Comparison of ENCODE assay signal across 8 mouse cellular contexts in genomic region chr5:90194831-90195230, GRCm38 (mm10). TPM values are rescaled to one million over a fixed set of nuclear protein-coding genes. Genes with fewer than 3 reads are reported as not detected.
DNase-seq lines count a peak whose midpoint lies in the region; ATAC-seq and TF ChIP-seq lines count a peak whose summit lies in the region.

No protein-coding gene starts in this region.

- no peaks in the 10 kb centered on the region for H3K36me3 ChIP-seq in forebrain, embryonic 16.5 days (ENCODE audit: control insufficient read depth, insufficient read depth)
- no peaks in the 10 kb centered on the region for H3K36me3 ChIP-seq in intestine, postnatal 0 days (ENCODE audit: control insufficient read depth, insufficient read depth)
- no peaks in the 10 kb centered on the region for H3K36me3 ChIP-seq in limb, embryonic 12.5 days
- H3K36me3 ChIP-seq in neural tube, embryonic 14.5 days (ENCODE audit: control insufficient read depth, insufficient read depth, low read length) = no peaks in the 10 kb centered on the region

- peak; percentile 92 for ATAC-seq in forebrain, embryonic 16.5 days
- no peak for ATAC-seq in intestine, postnatal 0 days
- 0 out of 2 replicates have a peak, but pooled peaks have one; percentile 59 for ATAC-seq in limb, embryonic 12.5 days (ENCODE audit: insufficient number of reproducible peaks, insufficient read depth, low FRiP score, low TSS enrichment, low read depth)
- ATAC-seq in neural tube, embryonic 14.5 days (ENCODE audit: low read depth) = peak; percentile 89
- ATAC-seq in activated CD4-positive, CD25-positive, alpha-beta regulatory T cell, adult 4 months = no peak

- H3K27ac ChIP-seq in forebrain, embryonic 16.5 days (ENCODE audit: low read length) = no peak overlapping the region
- no peak overlapping the region for H3K27ac ChIP-seq in intestine, postnatal 0 days (ENCODE audit: low read depth, low read length)
- H3K27ac ChIP-seq in limb, embryonic 12.5 days = no peak overlapping the region
- no peak overlapping the region for H3K27ac ChIP-seq in neural tube, embryonic 14.5 days (ENCODE audit: low read depth, low read length)

- DNase-seq in testis, postnatal 10 days (ENCODE audit: low spot score) = peak; percentile 83
- DNase-seq in testis, postnatal 14 days (ENCODE audit: low spot score) = no peak
- peak; percentile 17 for DNase-seq in c-Kit-positive CD71-positive TER-119-negative erythroid progenitor cells, embryonic 14.5 days (ENCODE audit: low read depth)

- H3K4me1 ChIP-seq in forebrain, embryonic 16.5 days (replicated peaks; ENCODE audit: control insufficient read depth, insufficient read depth, low read length) = no peaks in the 10 kb centered on the region
- H3K4me1 ChIP-seq in intestine, postnatal 0 days (replicated peaks; ENCODE audit: control insufficient read depth, insufficient read depth, low read length) = no peaks in the 10 kb centered on the region
- no peaks in the 10 kb centered on the region for H3K4me1 ChIP-seq in limb, embryonic 12.5 days (replicated peaks)
- no peaks in the 10 kb centered on the region for H3K4me1 ChIP-seq in neural tube, embryonic 14.5 days (ENCODE audit: control insufficient read depth, insufficient read depth, low read length)

- no peak overlapping the region for H3K4me3 ChIP-seq in forebrain, embryonic 16.5 days (replicated peaks; ENCODE audit: low read length)
- H3K4me3 ChIP-seq in intestine, postnatal 0 days (ENCODE audit: low read depth, low read length) = no peak overlapping the region
- no peak overlapping the region for H3K4me3 ChIP-seq in limb, embryonic 12.5 days (replicated peaks)
- H3K4me3 ChIP-seq in neural tube, embryonic 14.5 days (ENCODE audit: low read depth, low read length) = no peak overlapping the region

- no peak overlapping the region for H3K9ac ChIP-seq in forebrain, embryonic 16.5 days (replicated peaks; ENCODE audit: low read depth, low read length)
- H3K9ac ChIP-seq in intestine, postnatal 0 days (ENCODE audit: low read depth, low read length) = no peak overlapping the region
- no peak overlapping the region for H3K9ac ChIP-seq in limb, embryonic 12.5 days (replicated peaks)
- no peak overlapping the region for H3K9ac ChIP-seq in neural tube, embryonic 14.5 days (replicated peaks; ENCODE audit: low read depth, low read length)

- 0 out of 2 replicates have a peak, but pooled peaks cover 2% of the 10 kb centered on the region for H3K9me3 ChIP-seq in forebrain, embryonic 16.5 days (ENCODE audit: control insufficient read depth, low read length)
- H3K9me3 ChIP-seq in intestine, postnatal 0 days (ENCODE audit: control insufficient read depth) = no peaks in the 10 kb centered on the region
- no peaks in the 10 kb centered on the region for H3K9me3 ChIP-seq in limb, embryonic 12.5 days
- no peaks in the 10 kb centered on the region for H3K9me3 ChIP-seq in neural tube, embryonic 14.5 days (ENCODE audit: control insufficient read depth, low read length)

- no peak overlapping the region for H3K4me2 ChIP-seq in forebrain, embryonic 16.5 days (ENCODE audit: low read length)
- H3K4me2 ChIP-seq in intestine, postnatal 0 days (replicated peaks; ENCODE audit: low read depth) = no peak overlapping the region
- H3K4me2 ChIP-seq in limb, embryonic 12.5 days = no peak overlapping the region
- no peak overlapping the region for H3K4me2 ChIP-seq in neural tube, embryonic 14.5 days (ENCODE audit: low read depth, low read length)

- 24% methylated on average over 6 of the region's 6 CpGs for WGBS in forebrain, embryonic 16.5 days
- 31% methylated on average over 6 of the region's 6 CpGs for WGBS in intestine, postnatal 0 days
- 28% methylated on average over 6 of the region's 6 CpGs for WGBS in limb, embryonic 12.5 days
- 23% methylated on average over 6 of the region's 6 CpGs for WGBS in neural tube, embryonic 14.5 days

- no peaks in the 10 kb centered on the region for H3K27me3 ChIP-seq in forebrain, embryonic 16.5 days (replicated peaks; ENCODE audit: control insufficient read depth, insufficient read depth, low read length)
- no peaks in the 10 kb centered on the region for H3K27me3 ChIP-seq in intestine, postnatal 0 days (replicated peaks; ENCODE audit: control insufficient read depth, insufficient read depth, low read length)
- no peaks in the 10 kb centered on the region for H3K27me3 ChIP-seq in limb, embryonic 12.5 days
- no peaks in the 10 kb centered on the region for H3K27me3 ChIP-seq in neural tube, embryonic 14.5 days (ENCODE audit: control insufficient read depth, insufficient read depth, low read length)

- peak; percentile 86 for TF ChIP-seq CTCF in intestine, postnatal 0 days (IDR thresholded peaks at IDR 0.05; ENCODE audit: low read depth)

RNA-seq across cellular contexts. Expression of gene Cox18, which starts 29.0 kb away (rescaled TPM):
- 36.1 and 39.2 TPM in 2 replicates for polyA plus RNA-seq in forebrain, embryonic 16.5 days (2015; fragmentation: Nextera tagmentation; extraction: Ambion mirVana)
- 17.0 TPM in 2 replicates for polyA plus RNA-seq in intestine, postnatal 0 days (2015; fragmentation: Nextera tagmentation; extraction: Ambion mirVana)
- 34.4 and 35.9 TPM in 2 replicates for polyA plus RNA-seq in limb, embryonic 12.5 days (2016; fragmentation: Nextera tagmentation; extraction: Ambion mirVana)
- polyA plus RNA-seq in neural tube, embryonic 14.5 days (2014; fragmentation: Nextera tagmentation; extraction: Ambion mirVana) = 43.1 and 47.9 TPM in 2 replicates
- 10 to 100 TPM; 14.9 to 24.0 TPM for polyA plus RNA-seq in activated CD4-positive, CD25-positive, alpha-beta regulatory T cell, adult 4 months (2017; shearing (Covaris generic))

Comparison
In these comparisons a context has a peak if more than half of its experiments do, and no peak if none do; other contexts are left out.
1. ATAC-seq: peak in forebrain, embryonic 16.5 days (single experiment), limb, embryonic 12.5 days (single experiment) and neural tube, embryonic 14.5 days (single experiment); none in intestine, postnatal 0 days (single experiment) and activated CD4-positive, CD25-positive, alpha-beta regulatory T cell, adult 4 months (single experiment).